ENCODE assay signal across 1 mouse cellular context in the genomic region with DNA sequence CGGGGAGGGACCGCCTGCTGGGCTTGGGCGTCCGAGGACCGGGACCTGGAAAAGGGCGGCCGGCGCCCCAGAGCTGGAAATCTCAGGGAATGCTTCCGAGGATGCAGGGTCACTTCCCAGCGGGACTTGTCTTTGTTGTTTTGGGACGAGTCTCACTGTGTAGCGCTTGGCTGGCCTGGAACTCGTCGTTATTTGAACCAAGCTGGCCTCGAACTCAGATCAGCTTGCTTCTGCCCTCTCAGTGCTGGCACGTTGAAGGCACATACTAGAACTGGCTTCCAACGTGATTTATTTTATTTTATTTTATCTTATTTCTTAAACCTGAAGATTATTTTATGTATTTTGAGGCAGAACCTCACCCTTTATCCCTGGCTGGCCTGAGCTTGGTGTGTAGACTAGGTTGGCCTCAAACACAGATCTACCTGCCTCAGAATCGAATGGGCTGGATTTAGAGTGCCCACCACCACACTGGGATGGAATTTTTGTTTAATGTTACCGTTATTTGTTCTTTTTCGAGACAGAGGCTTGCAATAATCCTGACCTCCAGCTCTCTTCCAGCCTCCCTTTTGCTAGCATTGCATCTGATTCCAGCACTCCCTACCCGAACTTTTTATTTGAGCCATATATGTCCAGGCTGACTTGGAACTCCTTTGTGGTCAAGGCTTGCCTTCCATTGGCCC.
TF ChIP-seq lines count a peak whose summit lies in the region.

No protein-coding gene starts in this region.

TF ChIP-seq in MEL, 35 proteins besides CTCF, POLR2A, EP300 and RAD21:
- TF ChIP-seq MXI1 (IDR thresholded peaks at IDR 0.05; ENCODE audit: low read depth, low read length) (no peak), CHD1 (IDR thresholded peaks at IDR 0.05; ENCODE audit: low read depth, low read length) (peak; percentile 52; the same call in 1 of the 2 replicates), TCF12 (IDR thresholded peaks at IDR 0.05; ENCODE audit: low read depth, low read length) (0 out of 2 replicates have a peak, but pooled peaks have one; percentile 20)
